Mouse (Mus musculus) myocyte (in vitro differentiated cells): ENCODE results near the gene Kazald1. TPM values are rescaled to one million over a fixed set of nuclear protein-coding genes. Genes with fewer than 3 reads are reported as not detected.

ENCODE experiments used
- H3K27me3 ChIP-seq: one replicate; pipeline ENCODE4 v1.6.1; 2011; ENCODE audit not compliant: control insufficient read depth, insufficient read depth, insufficient read length
- H3K36me3 ChIP-seq: one replicate; pipeline ENCODE4 v1.6.1; 2011; ENCODE audit not compliant: control insufficient read depth, insufficient read depth
- H3K4me2 ChIP-seq: one replicate; pipeline ENCODE4 v1.6.1; 2011; ENCODE audit warnings: low read depth, control low read depth
- H3K4me3 ChIP-seq: one replicate; pipeline ENCODE4 v1.5.1; 2011; ENCODE audit warnings: mild to moderate bottlenecking, control low read depth, moderate library complexity
- H3K79me2 ChIP-seq: one replicate; pipeline ENCODE4 v1.6.1; 2011; ENCODE audit not compliant: control insufficient read depth, insufficient read depth
- H3ac ChIP-seq: one replicate; pipeline ENCODE4 v1.6.1; 2011; ENCODE audit not compliant: control insufficient read depth, insufficient read length
- CEBPB ChIP-seq: IDR thresholded peaks from 2 replicates; pipeline ENCODE4 v1.6.1; 2011; ENCODE audit warnings: mild to moderate bottlenecking, moderate library complexity; ENCODE audit not compliant: poor library complexity, insufficient read depth, severe bottlenecking
- E2F4 ChIP-seq: IDR thresholded peaks from one replicate; pipeline ENCODE4 v1.6.1; 2011; ENCODE audit warnings: mild to moderate bottlenecking, control low read depth, moderate library complexity; ENCODE audit not compliant: insufficient read depth
- MAX ChIP-seq: IDR thresholded peaks from one replicate; pipeline ENCODE4 v1.6.1; 2011; ENCODE audit warnings: low read depth, mild to moderate bottlenecking, control low read depth
- MYOD1 ChIP-seq, 3 experiments: IDR thresholded peaks; one replicate each; pipeline ENCODE4 v1.6.1; 2011; ENCODE audit warnings: control low read depth in 2 of 3, low read depth in 2 of 3, mild to moderate bottlenecking in 2 of 3, moderate library complexity in 1 of 3; ENCODE audit not compliant: insufficient read length in 2 of 3, control insufficient read depth in 1 of 3
- MYOG ChIP-seq, 3 experiments: IDR thresholded peaks; one replicate each; pipeline ENCODE4 v1.6.1; 2011; ENCODE audit warnings: control low read depth in 2 of 3, low read depth in 2 of 3, mild to moderate bottlenecking in 2 of 3; ENCODE audit not compliant: insufficient read length in 2 of 3, control insufficient read depth in 1 of 3, insufficient read depth in 1 of 3
- POLR2A ChIP-seq: IDR thresholded peaks from one replicate; pipeline ENCODE4 v1.6.1; 2011; ENCODE audit warnings: low read depth, mild to moderate bottlenecking, control low read depth, moderate library complexity; ENCODE audit not compliant: insufficient read length
- POLR2AphosphoS2 ChIP-seq: IDR thresholded peaks from one replicate; pipeline ENCODE4 v1.6.1; 2011; ENCODE audit warnings: low read depth, control low read depth; ENCODE audit not compliant: insufficient read length
- REST ChIP-seq: IDR thresholded peaks from one replicate; pipeline ENCODE4 v1.6.1; 2011; ENCODE audit warnings: mild to moderate bottlenecking, control low read depth, moderate library complexity; ENCODE audit not compliant: insufficient read depth, insufficient read length
- SRF ChIP-seq: IDR thresholded peaks from one replicate; pipeline ENCODE4 v1.6.1; 2011; ENCODE audit warnings: low read depth; ENCODE audit not compliant: control insufficient read depth, insufficient read length
- TCF12 ChIP-seq: IDR thresholded peaks from one replicate; pipeline ENCODE4 v1.6.1; 2011; ENCODE audit warnings: mild to moderate bottlenecking, control low read depth; ENCODE audit not compliant: poor library complexity, insufficient read depth, severe bottlenecking
- TCF3 ChIP-seq: IDR thresholded peaks from one replicate; pipeline ENCODE4 v1.6.1; 2011; ENCODE audit warnings: low read depth, control low read depth; ENCODE audit not compliant: insufficient read length
- USF1 ChIP-seq: IDR thresholded peaks from one replicate; pipeline ENCODE4 v1.6.1; 2011; ENCODE audit warnings: low read depth, mild to moderate bottlenecking, control low read depth, moderate library complexity
- polyA plus RNA-seq: library from polyadenylated mRNA; unstranded; fragments of >200 nt; fragmentation: generic; extraction: Trizol; gene quantifications from one replicate; pipeline ENCODE4 v1.2.1, GENCODE M21; 2012; ENCODE audit warnings: missing spikeins

The Kazald1 gene
- 1.4 TPM for polyA plus RNA-seq

- Histone ChIP-seq H3K36me3 (no peaks in the 10 kb centered on the region), H3K79me2 (no peaks in the 10 kb centered on the region), H3ac (peak within 1 kb of the TSS; percentile 25), H3K4me2 (peak within 1 kb of the TSS; percentile 93), H3K4me3 (peak within 1 kb of the TSS; percentile 88), H3K27me3 (peaks cover 5% of the 10 kb centered on the region)
- no peak for TF ChIP-seq REST
- TF ChIP-seq USF1: no peak
- TF ChIP-seq POLR2AphosphoS2: peak; percentile 79
- TF ChIP-seq E2F4: peak; percentile 89
- peak; percentile 68 for TF ChIP-seq POLR2A
Observed at GRCm38 (mm10) chr19:45074580-45075322, at the start of gene Kazald1. Gene Kazald1 (plus strand): TSS chr19:45075241.

DNA sequence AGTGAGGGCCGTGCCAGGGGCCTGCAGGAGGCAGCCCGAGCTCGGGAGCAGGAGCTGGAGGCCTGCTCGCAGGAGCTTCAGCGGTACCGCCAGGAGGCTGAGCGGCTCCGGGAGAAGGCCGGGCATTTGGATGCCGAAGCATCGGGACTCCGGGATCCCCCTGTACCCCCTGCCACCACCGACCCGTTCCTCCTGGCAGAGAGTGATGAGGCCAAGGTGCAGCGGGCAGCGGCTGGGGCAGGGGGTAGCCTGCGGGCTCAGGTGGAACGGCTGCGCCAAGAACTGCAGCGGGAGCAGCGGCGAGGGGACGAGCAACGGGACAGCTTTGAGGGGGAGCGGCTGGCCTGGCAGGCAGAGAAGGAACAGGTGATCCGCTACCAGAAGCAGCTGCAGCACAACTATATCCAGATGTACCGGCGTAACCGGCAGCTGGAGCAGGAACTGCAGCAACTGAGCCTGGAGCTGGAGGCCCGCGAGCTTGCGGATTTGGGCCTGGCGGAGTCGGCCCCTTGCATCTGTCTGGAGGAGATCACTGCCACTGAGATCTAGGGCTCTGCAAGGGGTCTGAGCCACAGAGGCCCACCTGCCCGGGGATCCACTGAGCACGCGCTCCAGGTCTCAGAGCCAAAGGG lies 49.0 kb upstream of the Kazald1 start:
- peaks cover 5% of the 10 kb centered on the region for H3K36me3 ChIP-seq

DNA sequence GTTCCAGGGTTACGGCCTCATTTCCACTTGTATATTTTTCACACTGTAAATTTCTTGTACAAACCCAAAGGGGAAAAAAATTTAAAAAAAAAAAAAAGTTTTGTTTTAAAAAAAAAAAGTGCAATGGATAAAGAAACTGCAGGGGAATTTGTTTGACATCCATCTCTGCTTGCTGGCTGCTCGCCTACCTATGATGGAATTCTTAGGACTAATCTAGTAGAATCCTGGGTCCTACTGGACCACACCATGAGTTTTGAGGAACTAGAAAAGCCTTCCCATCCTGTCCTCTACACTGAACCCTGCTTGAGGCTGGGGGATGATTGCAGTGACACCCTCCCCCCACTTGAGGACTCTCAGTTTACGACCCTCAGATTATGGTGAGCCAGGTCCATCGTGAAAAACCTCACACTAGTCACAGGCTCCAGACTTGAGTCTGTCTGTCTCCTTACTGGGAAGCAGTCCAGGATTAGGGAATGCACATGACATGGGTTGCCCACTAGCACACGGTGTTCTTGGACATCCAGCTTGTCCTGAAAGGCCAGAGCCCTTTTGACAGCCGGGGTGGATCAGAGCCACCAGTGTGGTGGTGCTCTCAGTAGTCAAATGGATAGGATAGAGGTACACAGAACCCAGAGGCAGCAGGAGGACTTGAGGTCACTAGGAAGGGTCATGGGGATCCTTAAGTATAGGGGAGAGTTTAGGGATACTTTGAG lies 47.9 kb upstream of the Kazald1 start:
- no peaks in the 10 kb centered on the region for H3K27me3 ChIP-seq
- H3K4me3 ChIP-seq: no peak overlapping the region
- H3K4me2 ChIP-seq: no peak overlapping the region
- H3K36me3 ChIP-seq: peaks cover 5% of the 10 kb centered on the region
- peaks cover 7% of the 10 kb centered on the region for H3K79me2 ChIP-seq
- TF ChIP-seq CEBPB: no peak
- no peak for TF ChIP-seq MAX
- TF ChIP-seq POLR2AphosphoS2: peak; percentile 69
- no peak for TF ChIP-seq TCF3
- no peak overlapping the region for H3ac ChIP-seq

More for the DNA sequence above, 49.0 kb upstream of the Kazald1 start:
- TF ChIP-seq POLR2A (peak; percentile 9), CEBPB (no peak), E2F4 (no peak), USF1 (no peak), MAX (no peak), SRF (no peak), TCF3 (no peak), POLR2AphosphoS2 (peak; percentile 16), MYOD1 (IDR thresholded peaks at IDR 0.05; ENCODE audit: control insufficient read depth in 1 of 3, insufficient read length in 2 of 3, low read depth in 2 of 3) (no peak), TCF12 (no peak), MYOG (IDR thresholded peaks at IDR 0.05; ENCODE audit: control insufficient read depth in 1 of 3, insufficient read depth in 1 of 3, insufficient read length in 2 of 3, low read depth in 2 of 3) (no peak), REST (no peak)
- H3K4me2 ChIP-seq: no peak overlapping the region
- H3K79me2 ChIP-seq: peaks cover 18% of the 10 kb centered on the region
- H3ac ChIP-seq: no peak overlapping the region
- H3K4me3 ChIP-seq: no peak overlapping the region
- H3K27me3 ChIP-seq: no peaks in the 10 kb centered on the region

- Histone ChIP-seq H3K27me3 (no peaks in the 10 kb centered on the region), H3K36me3 (peaks cover 5% of the 10 kb centered on the region), H3K4me2 (no peak overlapping the region), H3ac (no peak overlapping the region), H3K4me3 (no peak overlapping the region), H3K79me2 (no peaks in the 10 kb centered on the region)
- no peak for TF ChIP-seq TCF3
- no peak for TF ChIP-seq USF1
- TF ChIP-seq POLR2AphosphoS2: peak; percentile 59
Observed at GRCm38 (mm10) chr19:45027848-45028247, 47.2 kb upstream of the Kazald1 start.

- Histone ChIP-seq H3K4me3 (no peak overlapping the region), H3ac (no peak overlapping the region), H3K4me2 (no peak overlapping the region), H3K27me3 (no peaks in the 10 kb centered on the region), H3K36me3 (peaks cover 5% of the 10 kb centered on the region), H3K79me2 (no peaks in the 10 kb centered on the region)
- TF ChIP-seq REST (no peak), E2F4 (no peak), USF1 (no peak), SRF (no peak), POLR2A (peak; percentile 43), TCF3 (no peak), TCF12 (no peak), MYOD1 (IDR thresholded peaks at IDR 0.05; ENCODE audit: control insufficient read depth in 1 of 3, insufficient read length in 2 of 3, low read depth in 2 of 3) (no peak), MYOG (IDR thresholded peaks at IDR 0.05; ENCODE audit: control insufficient read depth in 1 of 3, insufficient read depth in 1 of 3, insufficient read length in 2 of 3, low read depth in 2 of 3) (no peak), POLR2AphosphoS2 (peak; percentile 68)
Observed at GRCm38 (mm10) chr19:45028746-45029145, 46.3 kb upstream of the Kazald1 start.
